Mouse (Mus musculus) hematopoietic stem cell, adult 5-6 weeks (primary cell): ENCODE results near the gene Haus5. TPM values are rescaled to one million over a fixed set of nuclear protein-coding genes. Genes with fewer than 3 reads are reported as not detected.

ENCODE experiments used
- ATAC-seq, 2 experiments: fragments of 125-278 bp in 1 of 2; replicated peaks in 1 of 2; 2 replicates each; pipeline ENCODE4 v1.8.0; 2016 to 2017; ENCODE audit warnings: inconsistent platforms in 2 of 2, mild to moderate bottlenecking in 2 of 2, moderate number of reproducible peaks in 2 of 2, low read depth in 1 of 2, moderate TSS enrichment in 1 of 2; ENCODE audit not compliant: low FRiP score in 2 of 2, poor library complexity in 2 of 2, severe bottlenecking in 2 of 2, insufficient read depth in 1 of 2, low TSS enrichment in 1 of 2
- total RNA-seq: library from RNA; stranded (forward); fragments of 172-1452, 232-1000 nt; gene quantifications from 2 replicates; pipeline ENCODE4 v1.2.3, GENCODE M21; 2017

Haus5 gene
- total RNA-seq, result 16.2 and 20.0 TPM in 2 replicates

GRCm38 (mm10) chr7:30664529-30665200 lies at the start of gene Haus5:
Gene Haus5 (minus strand): TSS chr7:30664994.
- peak; percentile 98 to 99 for ATAC-seq

- no peak for ATAC-seq
These were observed 47.1 kb upstream of the Haus5 start, which contains the start of gene Atp4a for GRCm38 (mm10) chr7:30711942-30712341. Gene Atp4a (plus strand): TSS chr7:30712209.

GRCm38 (mm10) chr7:30707441-30707840 lies 42.6 kb upstream of the Haus5 start:
- no peak for ATAC-seq

DNA sequence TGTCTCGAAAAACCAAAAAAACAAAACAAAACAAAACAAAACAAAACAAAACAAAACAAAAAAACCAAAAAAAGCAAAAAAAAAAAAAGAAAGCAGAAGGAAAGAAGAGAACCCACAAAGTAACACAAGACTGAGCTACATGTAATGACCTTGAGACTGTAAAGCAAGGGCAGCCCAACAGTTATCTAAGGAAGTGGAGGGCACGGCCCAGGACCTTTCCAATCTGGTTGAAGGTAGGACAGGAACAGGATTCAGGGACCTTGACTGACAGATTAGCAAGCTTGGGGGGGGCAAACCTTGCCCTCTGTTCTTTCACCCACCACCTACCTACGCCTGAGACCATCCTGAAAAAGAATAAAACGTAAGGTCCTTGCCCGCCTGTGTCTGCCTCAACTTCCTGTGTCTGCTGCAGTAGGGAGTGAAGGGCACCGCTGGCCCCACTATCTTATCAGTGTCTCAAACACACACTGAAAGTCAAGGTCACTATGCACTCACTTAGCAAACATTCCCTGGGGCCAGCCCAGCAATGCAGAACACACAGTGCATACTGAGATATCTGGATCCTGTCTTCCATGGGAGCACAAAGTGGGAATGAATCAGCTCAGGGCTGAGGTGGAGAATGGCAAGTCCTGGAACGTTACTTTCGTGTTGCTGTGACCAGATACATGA lies 41.6 kb upstream of the Haus5 start:
- ATAC-seq, result no peak

GRCm38 (mm10) chr7:30698589-30698988 lies 33.8 kb upstream of the Haus5 start, which contains the start of gene 2200002J24Rik:
Gene 2200002J24Rik (plus strand): TSS chr7:30698926.
- ATAC-seq, result peak in 1 of 2 experiments; percentile 17; a peak in 1 of 4 replicates

GRCm38 (mm10) chr7:30698101-30698500 lies 33.3 kb upstream of the Haus5 start:
- peak; percentile 97 to 99 for ATAC-seq

GRCm38 (mm10) chr7:30688325-30688724 lies 23.5 kb upstream of the Haus5 start:
- ATAC-seq, result no peak

DNA sequence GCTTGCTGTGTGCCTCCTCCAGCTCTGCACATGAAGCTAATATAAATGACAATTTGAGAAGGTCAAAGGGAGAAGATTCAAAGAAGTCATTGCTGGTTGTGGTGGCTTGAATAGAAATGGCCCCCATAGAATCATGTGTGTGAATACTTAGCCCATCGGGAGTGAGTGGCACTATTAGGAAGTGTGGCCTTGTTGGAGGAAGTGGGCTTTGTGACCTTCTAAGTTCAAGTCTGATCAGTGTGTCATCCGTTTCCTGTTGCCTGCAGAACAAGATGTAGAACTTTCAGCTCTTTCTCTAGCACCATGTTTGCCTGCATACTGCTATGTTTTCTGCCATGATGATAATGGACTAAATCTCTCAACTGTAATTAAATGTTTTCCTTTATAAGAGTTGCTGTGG lies 18.6 kb upstream of the Haus5 start:
- no peak for ATAC-seq

GRCm38 (mm10) chr7:30681897-30682296 lies 17.1 kb upstream of the Haus5 start:
- ATAC-seq, result no peak

DNA sequence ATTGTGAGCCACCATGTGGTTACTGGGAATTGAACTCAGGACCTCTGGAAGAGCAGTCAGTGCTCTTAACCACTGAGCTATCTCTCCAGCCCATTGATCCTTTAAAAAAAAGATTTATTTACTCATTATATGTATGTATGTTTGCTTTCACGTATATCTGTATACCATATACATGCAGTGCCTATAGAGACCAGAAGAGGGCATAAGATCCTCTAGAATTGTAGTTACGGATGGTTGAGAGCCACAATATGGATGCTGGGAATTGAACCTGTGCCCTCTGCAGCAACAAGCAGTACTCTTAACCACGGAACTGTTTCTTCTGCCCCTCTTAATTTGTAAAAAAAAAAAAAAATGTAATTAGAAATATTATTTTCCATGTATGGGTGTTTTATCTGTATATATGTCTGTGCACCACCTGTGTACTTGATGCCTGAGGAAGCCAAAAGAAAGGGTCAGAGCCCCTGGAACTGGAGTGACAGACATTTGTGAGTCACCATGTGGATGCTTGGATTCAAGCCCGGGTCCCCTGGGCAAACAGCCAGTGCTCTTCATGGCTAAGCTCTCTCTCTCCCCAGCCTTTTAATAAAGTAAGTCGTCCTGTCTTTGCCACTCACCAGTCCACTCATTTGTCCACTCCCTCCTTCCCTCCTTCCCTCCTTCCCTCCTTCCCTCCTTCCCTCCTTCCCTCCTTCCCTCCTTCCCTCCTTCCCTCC lies 13.6 kb upstream of the Haus5 start:
- ATAC-seq, result no peak

DNA sequence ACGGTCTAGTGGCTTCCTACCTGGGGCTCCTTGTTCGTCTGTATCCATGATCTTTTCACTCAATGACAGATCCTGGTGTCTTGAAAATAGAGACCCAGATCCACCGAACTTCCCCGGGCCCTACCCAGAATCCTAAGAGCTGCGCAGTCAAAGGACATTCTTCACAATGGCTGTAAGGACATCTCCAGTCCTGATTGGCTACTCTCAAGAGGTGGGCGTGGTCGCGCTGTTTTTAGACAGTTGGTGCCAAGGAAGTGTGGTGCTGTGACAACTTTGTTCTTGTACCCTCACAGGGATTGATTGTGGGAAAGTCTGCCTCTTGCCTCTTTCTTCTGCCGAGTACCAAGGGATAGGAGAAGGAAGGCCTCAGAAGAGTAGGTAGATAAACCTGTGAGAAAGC lies 6.7 kb upstream of the Haus5 start, which contains the start of gene Pmis2:
TSS of gene Pmis2 (minus strand) at position 126 of the 400 bp plus-strand sequence.
- no peak for ATAC-seq

GRCm38 (mm10) chr7:30669229-30669628 lies 4.4 kb upstream of the Haus5 start:
- 0 out of 4 replicates have a peak, but pooled peaks have one; percentile 31 to 50 for ATAC-seq

DNA sequence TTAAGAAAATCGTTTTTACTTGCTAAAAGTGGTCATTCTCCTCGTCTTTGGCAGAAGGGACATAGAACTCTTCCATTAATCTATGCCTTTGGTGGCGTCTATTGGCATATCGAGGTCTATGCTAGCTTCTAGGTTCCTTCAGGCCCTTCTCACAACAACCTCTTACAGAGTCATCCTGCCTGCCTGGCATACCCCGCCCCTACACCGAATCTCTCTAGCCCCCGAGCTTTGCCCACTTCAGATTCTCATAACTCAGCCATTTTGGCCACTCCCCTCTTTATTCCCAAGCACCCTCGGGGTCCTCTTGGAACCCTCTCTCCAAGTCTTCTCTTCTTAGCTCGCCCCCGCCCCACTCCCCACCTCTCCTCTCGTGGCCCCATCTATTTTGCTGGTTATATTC lies 527 bp upstream of the Haus5 start:
- ATAC-seq, result no peak; a peak in 1 of 4 replicates

GRCm38 (mm10) chr7:30649591-30650540 lies 14.9 kb downstream of the Haus5 start, which contains the start of gene Rbm42:
Gene Rbm42 (minus strand): TSS chr7:30650317.
- ATAC-seq, result peak; percentile 100

- ATAC-seq, result no peak
These were observed 25.7 kb downstream of the Haus5 start for GRCm38 (mm10) chr7:30639083-30639482.

- no peak for ATAC-seq
These were observed 28.4 kb downstream of the Haus5 start for GRCm38 (mm10) chr7:30636395-30636794.

DNA sequence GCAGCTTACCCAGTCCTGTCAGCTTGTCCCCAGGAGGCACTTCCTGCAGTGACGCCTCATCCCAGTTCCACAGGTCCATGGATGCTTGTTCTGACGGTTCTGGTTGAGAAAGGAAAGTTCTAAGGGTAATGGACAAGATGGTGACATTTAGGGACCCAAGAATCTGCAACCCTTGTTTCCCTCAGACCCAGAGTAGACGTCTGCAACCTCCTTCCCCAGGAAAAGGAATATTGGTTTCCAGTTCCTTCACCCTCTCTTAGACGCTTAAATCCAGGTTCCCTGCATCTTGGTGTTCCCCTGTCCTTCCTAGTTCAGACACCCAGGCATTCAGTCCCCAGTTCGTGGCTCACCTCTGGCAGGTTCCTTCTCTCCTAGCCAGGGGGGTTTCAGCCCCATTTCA lies 29.0 kb downstream of the Haus5 start, which contains the start of gene Etv2:
TSS of gene Etv2 (minus strand) at position 101 of the 400 bp plus-strand sequence.
- no peak for ATAC-seq
